In genomic region chr3:137919398-137919797, GRCm38 (mm10) we compare ENCODE assay signal across 8 mouse cellular contexts. TPM values are rescaled to one million over a fixed set of nuclear protein-coding genes. Genes with fewer than 3 reads are reported as not detected.
DNase-seq lines count a peak whose midpoint lies in the region; ATAC-seq and TF ChIP-seq lines count a peak whose summit lies in the region.

No protein-coding gene starts in this region.

- H3K4me3 ChIP-seq in kidney, adult 2 months (ENCODE audit: insufficient read depth, low read depth, low read length), result peak overlapping the region; percentile 99
- peak overlapping the region; percentile 90 for H3K4me3 ChIP-seq in bone marrow, adult 2 months (replicated peaks; ENCODE audit: control insufficient read depth, low read depth, low read length)
- peak overlapping the region; percentile 71 for H3K4me3 ChIP-seq in hindbrain, embryonic 12.5 days
- peak overlapping the region; percentile 86 for H3K4me3 ChIP-seq in midbrain, embryonic 11.5 days (ENCODE audit: low read depth, low read length)

- H3K4me2 ChIP-seq in hindbrain, embryonic 12.5 days (replicated peaks), result peak overlapping the region; percentile 86
- peak overlapping the region; percentile 84 for H3K4me2 ChIP-seq in midbrain, embryonic 11.5 days

- no peaks in the 10 kb centered on the region; the same call in 1 of the 2 replicates for H3K36me3 ChIP-seq in kidney, adult 2 months (ENCODE audit: control insufficient read depth, insufficient read depth, low read length)
- peaks cover 12% of the 10 kb centered on the region; the same call in 1 of the 2 replicates for H3K36me3 ChIP-seq in hindbrain, embryonic 12.5 days
- no peaks in the 10 kb centered on the region for H3K36me3 ChIP-seq in midbrain, embryonic 11.5 days (ENCODE audit: control insufficient read depth, insufficient read depth, low read length)

- peaks cover 7% of the 10 kb centered on the region; the same call in 1 of the 2 replicates for H3K4me1 ChIP-seq in kidney, adult 2 months (ENCODE audit: control insufficient read depth, insufficient read depth, low read length)
- no peaks in the 10 kb centered on the region; the same call in 1 of the 2 replicates for H3K4me1 ChIP-seq in bone marrow, adult 2 months (ENCODE audit: control insufficient read depth, insufficient read depth, low read length)
- peaks cover 18% of the 10 kb centered on the region for H3K4me1 ChIP-seq in hindbrain, embryonic 12.5 days
- H3K4me1 ChIP-seq in midbrain, embryonic 11.5 days (ENCODE audit: control insufficient read depth, insufficient read depth, low read length), result peaks cover 15% of the 10 kb centered on the region

- no peak overlapping the region for H3K27ac ChIP-seq in kidney, adult 2 months (ENCODE audit: insufficient read depth, low read depth, low read length)
- H3K27ac ChIP-seq in bone marrow, adult 2 months (ENCODE audit: control insufficient read depth, insufficient read depth, low read depth, low read length, poor library complexity), result no peak overlapping the region
- H3K27ac ChIP-seq in hindbrain, embryonic 12.5 days, result no peak overlapping the region
- H3K27ac ChIP-seq in midbrain, embryonic 11.5 days (ENCODE audit: low read depth, low read length), result no peak overlapping the region

- DNase-seq in kidney, adult 2 months, result no peak
- no peak for DNase-seq in kidney, postnatal 36 days
- DNase-seq in midbrain, embryonic 11.5 days (ENCODE audit: low spot score, missing footprints), result no peak
- DNase-seq in left cerebral cortex, adult 8-10 months (ENCODE audit: low spot score in 2 of 2), result no peak
- no peak for DNase-seq in adrenal gland, adult 2 months
- no peak for DNase-seq in adrenal gland, postnatal 25 days

- no peak for TF ChIP-seq CTCF in kidney, adult 2 months (conservative IDR thresholded peaks at IDR 0.05; ENCODE audit: insufficient read depth, insufficient read length, low read depth, low read length)
- TF ChIP-seq CTCF in bone marrow, adult 2 months (IDR thresholded peaks at IDR 0.05; ENCODE audit: control insufficient read depth, insufficient read depth, low read length), result no peak

- peak overlapping the region; percentile 79 for H3K9ac ChIP-seq in hindbrain, embryonic 12.5 days
- peak overlapping the region; percentile 81 for H3K9ac ChIP-seq in midbrain, embryonic 11.5 days (ENCODE audit: low read length)

- H3K27me3 ChIP-seq in kidney, adult 2 months (replicated peaks; ENCODE audit: control insufficient read depth, insufficient read depth, low read length), result no peaks in the 10 kb centered on the region
- H3K27me3 ChIP-seq in hindbrain, embryonic 12.5 days, result no peaks in the 10 kb centered on the region
- H3K27me3 ChIP-seq in midbrain, embryonic 11.5 days (ENCODE audit: control insufficient read depth, insufficient read depth, low read length), result no peaks in the 10 kb centered on the region

- no peaks in the 10 kb centered on the region for H3K9me3 ChIP-seq in hindbrain, embryonic 12.5 days (replicated peaks)
- no peaks in the 10 kb centered on the region for H3K9me3 ChIP-seq in midbrain, embryonic 11.5 days (ENCODE audit: control insufficient read depth, low read length)

- WGBS in kidney, adult 2 months, result 78% methylated on average over 7 of the region's 7 CpGs
- WGBS in bone marrow, adult 2 months, result 88% methylated on average over 7 of the region's 7 CpGs
- WGBS in hindbrain, embryonic 12.5 days, result 92% methylated on average over 7 of the region's 7 CpGs
- WGBS in midbrain, embryonic 11.5 days, result 91% methylated on average over 7 of the region's 7 CpGs

- TF ChIP-seq POLR2A in kidney, adult 2 months (IDR thresholded peaks at IDR 0.05; ENCODE audit: low read depth, low read length), result no peak
- no peak for TF ChIP-seq POLR2A in bone marrow, adult 2 months (IDR thresholded peaks at IDR 0.05; ENCODE audit: borderline replicate concordance, control insufficient read depth, low read depth, low read length)

- ATAC-seq in hindbrain, embryonic 12.5 days (ENCODE audit: low FRiP score), result no peak
- ATAC-seq in midbrain, embryonic 11.5 days (ENCODE audit: low FRiP score), result no peak

RNA-seq across cellular contexts. Expression of gene Lamtor3, which starts 1.1 kb away (rescaled TPM):
- polyA plus RNA-seq in kidney, adult 2 months (2012; rRNA removed), result 32.9 and 41.5 TPM in 2 replicates
- 41.6 and 45.1 TPM in 2 replicates for polyA plus RNA-seq in bone marrow, adult 2 months (2011; ENCODE audit: insufficient read depth, insufficient read length, low replicate concordance, missing spikeins)
- 97.6 and 98.1 TPM in 2 replicates for polyA plus RNA-seq in hindbrain, embryonic 12.5 days (2016; fragmentation: Nextera tagmentation; extraction: Ambion mirVana)
- polyA plus RNA-seq in midbrain, embryonic 11.5 days (2014; fragmentation: Nextera tagmentation; extraction: Ambion mirVana), result 98.7 and 106 TPM in 2 replicates
- 10 to 100 TPM; 62.0 to 71.8 (median 65.0) TPM for total RNA-seq in left cerebral cortex, adult 8-10 months (2022)
- total RNA-seq in adrenal gland, adult 2 months (2021), result 10 to 100 TPM; 69.4 to 69.9 TPM
- 9.2 and 12.9 TPM in 2 replicates for polyA plus RNA-seq in adrenal gland, adult 2 months (2012; rRNA removed)
- total RNA-seq in adrenal gland, postnatal 25 days (2021), result 65.6 and 71.3 TPM in 2 replicates

RNA-seq across cellular contexts. Expression of gene Dnajb14, which starts 51.9 kb away (rescaled TPM):
- 5.4 and 6.2 TPM in 2 replicates for polyA plus RNA-seq in kidney, adult 2 months (2012; rRNA removed)
- 3.5 and 5.7 TPM in 2 replicates for polyA plus RNA-seq in bone marrow, adult 2 months (2011; ENCODE audit: insufficient read depth, insufficient read length, low replicate concordance, missing spikeins)
- 12.6 and 13.8 TPM in 2 replicates for polyA plus RNA-seq in hindbrain, embryonic 12.5 days (2016; fragmentation: Nextera tagmentation; extraction: Ambion mirVana)
- 9.9 and 10.8 TPM in 2 replicates for polyA plus RNA-seq in midbrain, embryonic 11.5 days (2014; fragmentation: Nextera tagmentation; extraction: Ambion mirVana)
- total RNA-seq in left cerebral cortex, adult 8-10 months (2022), result 10 to 100 TPM; 43.6 to 53.5 (median 47.1) TPM
- 10 to 100 TPM; 20.6 to 22.1 TPM for total RNA-seq in adrenal gland, adult 2 months (2021)
- 2.9 and 3.3 TPM in 2 replicates for polyA plus RNA-seq in adrenal gland, adult 2 months (2012; rRNA removed)
- 18.0 and 22.4 TPM in 2 replicates for total RNA-seq in adrenal gland, postnatal 25 days (2021)

RNA-seq across cellular contexts. Expression of gene H2afz, which starts 55.1 kb away (rescaled TPM):
- polyA plus RNA-seq in kidney, adult 2 months (2012; rRNA removed), result 365 and 439 TPM in 2 replicates
- polyA plus RNA-seq in bone marrow, adult 2 months (2011; ENCODE audit: insufficient read depth, insufficient read length, low replicate concordance, missing spikeins), result 331 and 355 TPM in 2 replicates
- 1,731 and 1,841 TPM in 2 replicates for polyA plus RNA-seq in hindbrain, embryonic 12.5 days (2016; fragmentation: Nextera tagmentation; extraction: Ambion mirVana)
- 3,387 and 3,446 TPM in 2 replicates for polyA plus RNA-seq in midbrain, embryonic 11.5 days (2014; fragmentation: Nextera tagmentation; extraction: Ambion mirVana)
- total RNA-seq in left cerebral cortex, adult 8-10 months (2022), result 100 to 1,000 TPM; 174 to 188 (median 180) TPM
- 100 to 1,000 TPM; 128 to 131 TPM for total RNA-seq in adrenal gland, adult 2 months (2021)
- 178 and 236 TPM in 2 replicates for polyA plus RNA-seq in adrenal gland, adult 2 months (2012; rRNA removed)
- total RNA-seq in adrenal gland, postnatal 25 days (2021), result 170 and 200 TPM in 2 replicates
